Mouse (Mus musculus): ENCODE data around the gene Sema4f.

The Sema4f gene

DNA sequence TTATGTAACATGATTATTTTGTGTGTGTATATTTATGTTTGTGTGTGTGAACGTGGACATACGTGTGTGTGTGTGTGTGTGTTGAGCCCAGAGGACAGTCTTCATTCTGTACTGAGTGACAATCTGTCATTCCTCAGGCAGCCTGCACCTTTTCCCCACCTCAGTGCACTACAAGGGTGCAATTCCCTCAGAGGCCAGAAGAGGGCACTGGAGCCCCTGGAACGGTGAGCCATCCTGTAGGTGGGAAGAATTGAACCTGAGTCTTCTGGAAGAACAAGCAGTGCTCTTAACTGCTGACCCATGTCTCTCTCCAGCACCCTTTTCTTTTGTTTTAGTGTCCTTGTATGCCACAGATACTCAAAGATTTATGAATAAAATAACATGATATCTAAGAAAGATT is 23.7 kb downstream of the Sema4f start:
- DNase-seq (ENCODE audit: low read depth, low spot score) = no peak

DNA sequence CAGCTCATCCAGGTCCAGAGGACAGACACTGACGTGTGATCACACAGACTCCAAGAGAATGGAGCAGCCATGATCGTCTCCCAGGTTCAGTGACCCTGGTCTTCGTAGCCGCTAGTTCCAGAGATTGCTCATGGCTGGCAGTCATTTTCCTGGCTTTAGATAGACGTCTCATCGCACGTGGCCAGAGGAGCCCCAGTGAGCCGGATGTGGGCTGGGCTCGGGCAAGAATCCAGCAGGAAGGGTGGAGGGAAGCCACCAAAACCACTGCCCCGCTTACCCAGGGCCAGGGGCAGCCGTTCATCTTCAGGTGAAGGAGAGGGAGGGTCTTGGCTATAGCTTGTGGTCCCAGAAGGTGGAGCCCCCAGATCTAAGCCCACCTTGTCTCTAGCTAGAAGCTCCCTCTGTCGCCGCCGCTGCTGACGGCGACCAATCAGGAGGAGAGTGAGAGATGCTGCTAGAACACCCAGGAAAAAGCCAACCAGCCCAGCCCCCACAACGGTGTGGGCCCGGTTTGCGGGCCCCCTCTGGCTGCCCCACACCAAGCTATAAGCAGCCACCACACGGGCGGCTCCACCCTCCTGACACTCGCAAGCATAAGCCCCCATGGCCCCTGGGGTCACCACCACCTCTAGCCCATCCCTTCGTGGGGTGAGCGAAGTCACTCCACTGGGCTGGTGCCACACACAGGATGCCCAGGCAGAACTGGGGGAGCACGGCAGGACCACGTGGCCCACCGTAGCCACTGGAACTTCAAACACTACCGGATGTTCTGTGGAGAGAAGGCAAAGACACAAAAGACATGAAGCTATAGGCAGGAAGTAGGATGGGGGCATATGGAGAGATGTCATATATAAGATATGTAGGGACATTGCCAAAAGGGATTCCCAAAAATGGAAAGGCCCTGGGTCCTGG is 26.0 kb downstream of the Sema4f start:
- no peak for DNase-seq (ENCODE audit: low read depth, low spot score)

DNA sequence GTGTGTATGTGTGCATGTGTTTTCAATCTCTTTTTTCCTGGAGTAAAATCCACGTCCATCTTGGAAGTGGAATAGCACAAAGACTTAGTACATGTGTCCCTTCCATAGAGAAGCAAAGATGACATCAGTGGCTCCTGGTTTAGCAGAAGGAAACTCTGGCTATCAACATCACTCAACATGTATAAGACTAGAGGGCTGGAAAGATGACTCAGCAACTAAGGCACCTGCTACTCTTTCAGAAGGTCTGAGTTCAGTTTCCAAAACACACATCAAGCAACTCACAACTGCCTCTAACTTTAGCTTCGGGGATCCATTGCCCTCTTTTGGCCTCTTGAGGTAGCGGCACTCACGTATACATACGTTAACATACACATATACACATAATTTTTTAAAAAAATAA is 28.3 kb downstream of the Sema4f start:
- no peak for DNase-seq (ENCODE audit: low read depth, low spot score)

DNA sequence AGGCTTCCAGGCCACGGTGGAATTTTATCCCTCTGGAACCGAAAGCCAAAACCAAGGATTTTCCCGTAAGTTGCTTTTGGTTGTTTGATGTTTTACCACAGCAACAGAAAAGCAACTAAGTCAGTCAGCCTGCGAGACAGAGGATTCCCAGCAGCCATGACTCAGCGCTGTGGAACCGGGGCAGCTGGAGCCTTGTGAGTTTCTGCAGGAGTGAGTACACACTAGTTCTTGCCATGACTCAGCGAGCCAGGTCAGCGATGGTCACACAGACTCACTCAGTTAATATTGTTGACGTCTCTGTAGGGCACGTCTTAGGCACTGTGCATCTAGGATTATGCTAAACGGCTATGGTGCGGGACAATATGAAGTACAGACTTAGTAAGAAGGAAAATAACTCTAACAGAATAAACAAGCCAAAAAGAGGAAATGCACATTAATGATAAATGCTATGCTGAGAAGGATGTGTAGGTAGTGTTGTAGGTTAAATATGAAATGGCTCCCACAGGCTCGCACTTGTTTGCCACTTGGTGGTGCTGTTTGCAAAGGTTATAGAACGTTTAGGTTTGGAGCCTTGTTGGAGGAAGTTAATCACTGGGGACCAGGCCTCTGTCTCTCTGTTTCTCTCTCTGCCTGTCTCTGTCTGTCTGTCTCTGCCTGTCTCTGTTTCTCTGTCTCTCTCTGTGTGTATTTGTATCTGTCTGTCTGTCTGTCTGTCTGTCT is 30.3 kb downstream of the Sema4f start:
- peak; percentile 50 for DNase-seq (ENCODE audit: low read depth, low spot score)

DNA sequence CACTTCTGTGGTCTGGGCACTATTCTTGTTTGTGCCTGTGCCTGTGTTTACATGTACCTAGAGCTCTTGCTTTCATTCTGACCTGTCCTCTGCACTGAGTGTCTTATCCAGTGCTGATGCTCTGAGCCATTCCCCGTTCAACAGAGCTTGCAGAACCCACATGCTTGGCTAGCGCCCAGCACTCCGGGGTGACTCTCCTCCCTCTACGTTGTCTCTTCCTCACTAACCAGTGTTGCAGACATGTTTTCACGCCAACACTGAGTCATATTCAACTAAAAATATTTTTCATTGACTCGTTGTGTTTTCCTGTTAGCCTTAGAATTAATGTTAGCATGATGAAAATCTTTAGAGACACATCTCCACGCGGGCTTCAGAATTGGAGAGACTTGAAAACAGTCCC is 31.5 kb downstream of the Sema4f start:
- DNase-seq (ENCODE audit: low read depth, low spot score) = peak; percentile 44

DNA sequence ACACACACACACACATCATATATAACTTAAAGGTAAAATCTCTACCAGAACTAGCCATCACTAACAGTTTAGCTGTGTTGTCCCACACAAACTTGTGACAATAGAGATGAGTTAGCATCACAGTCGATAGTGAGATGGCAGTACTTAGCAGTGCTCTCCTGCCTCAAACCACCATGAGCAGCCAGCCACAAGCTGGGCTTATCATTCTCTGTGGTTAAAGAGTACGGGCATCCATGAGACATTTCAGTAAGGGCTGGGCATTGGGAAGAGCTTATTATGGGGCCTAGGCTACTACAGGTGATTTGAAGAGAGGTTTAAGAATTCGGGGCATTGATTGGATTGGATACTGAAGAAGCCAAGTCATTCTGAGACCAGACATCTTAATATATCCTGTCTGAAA is 32.6 kb downstream of the Sema4f start:
- no peak for DNase-seq (ENCODE audit: low read depth, low spot score)

DNA sequence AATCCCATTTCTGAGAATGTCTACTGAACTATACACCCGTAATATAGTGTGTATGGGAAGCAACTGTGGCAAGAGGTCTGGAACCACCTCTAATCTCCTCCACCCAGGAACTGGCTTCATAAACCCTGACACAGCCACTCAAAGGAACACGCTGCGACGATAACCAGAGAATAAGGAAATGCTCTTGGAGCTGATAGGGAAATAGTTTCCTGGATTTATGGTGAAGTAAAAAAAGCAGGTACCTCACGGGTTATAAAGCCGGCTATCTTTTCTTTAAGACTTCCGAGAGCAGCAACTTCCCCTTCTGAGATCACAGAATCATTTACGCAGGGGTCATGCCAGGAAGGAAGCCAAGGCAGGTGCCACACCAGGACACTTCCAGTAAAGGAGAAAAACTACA is 37.0 kb downstream of the Sema4f start:
- no peak for DNase-seq (ENCODE audit: low read depth, low spot score)

DNA sequence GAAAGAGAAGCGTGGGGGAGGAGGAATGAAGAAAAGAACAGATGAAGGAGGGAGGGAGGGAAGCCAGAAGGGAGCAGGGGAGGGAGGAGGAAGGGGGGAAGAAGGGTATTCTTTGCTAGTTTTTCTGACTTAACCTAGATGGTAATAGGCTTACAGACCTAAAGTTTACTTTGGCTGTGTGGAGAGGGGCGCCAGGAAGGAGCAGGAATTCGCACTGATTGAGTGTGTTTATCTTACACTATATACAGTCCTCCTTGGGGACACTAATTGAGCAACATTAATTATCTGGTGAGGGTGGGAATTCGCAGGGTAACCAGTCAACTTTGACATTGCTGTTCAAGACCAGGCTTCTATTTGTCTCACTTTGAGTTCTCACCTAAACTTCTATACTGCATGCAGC is 40.8 kb downstream of the Sema4f start:
- no peak for DNase-seq (ENCODE audit: low read depth, low spot score)

DNA sequence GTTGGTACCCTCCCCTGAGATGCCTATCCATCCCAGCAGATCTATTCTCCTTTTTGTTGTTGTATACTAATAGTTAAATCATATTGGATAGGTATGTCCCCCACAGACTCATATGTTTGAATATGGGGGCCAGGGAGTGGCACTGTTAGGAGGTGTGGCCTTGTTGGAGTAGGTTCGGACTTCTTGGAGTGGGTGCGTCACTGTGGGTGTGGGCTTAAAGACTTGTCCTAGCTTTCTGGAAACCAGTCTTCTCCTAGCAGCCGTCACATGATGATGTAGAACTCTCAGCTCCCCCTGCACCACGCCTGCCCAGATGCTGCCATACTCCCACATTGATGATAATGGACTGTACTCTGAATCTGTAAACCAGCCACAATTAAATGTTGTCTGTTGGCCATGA is 41.3 kb downstream of the Sema4f start:
- DNase-seq (ENCODE audit: low read depth, low spot score) = no peak

DNA sequence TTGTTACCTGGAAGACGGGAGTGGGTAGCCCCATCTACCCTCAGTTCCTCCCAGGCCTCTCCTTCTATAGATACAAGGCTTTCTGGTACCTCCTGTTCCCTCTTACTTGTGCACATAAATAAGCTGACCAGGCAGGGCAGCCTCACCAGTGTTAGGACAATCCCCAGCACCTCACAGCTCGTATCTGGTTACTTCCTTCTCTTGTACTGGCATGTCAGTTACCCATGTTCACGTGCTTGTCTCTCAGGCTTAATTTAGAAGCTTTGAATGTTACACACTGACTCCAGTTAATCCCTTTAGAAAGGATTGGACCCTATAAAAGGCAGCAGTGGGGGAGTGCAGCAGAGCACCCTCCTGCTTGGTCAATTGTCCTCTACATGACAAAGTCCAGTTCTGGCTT is 42.3 kb downstream of the Sema4f start:
- no peak for DNase-seq (ENCODE audit: low read depth, low spot score)

DNA sequence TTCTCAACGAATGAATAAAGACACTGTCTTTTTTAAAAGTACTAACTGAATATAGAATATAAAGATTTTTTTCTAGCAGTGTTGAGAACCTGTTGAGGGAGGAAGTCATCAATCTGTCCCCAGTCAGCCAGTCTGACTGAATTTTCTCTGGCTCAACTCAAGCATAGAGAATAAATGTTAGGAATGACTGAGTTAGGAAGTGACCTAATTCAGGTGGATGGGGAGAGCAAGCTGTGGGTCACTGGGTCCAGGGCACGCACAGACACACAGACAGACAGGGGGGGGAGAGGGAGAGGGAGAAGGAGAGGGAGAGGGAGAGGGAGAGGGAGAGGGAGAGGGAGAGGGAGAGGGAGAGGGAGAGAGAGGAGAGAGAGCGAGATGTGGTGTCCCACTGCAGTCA is 46.2 kb downstream of the Sema4f start:
- no peak for DNase-seq (ENCODE audit: low read depth, low spot score)

DNA sequence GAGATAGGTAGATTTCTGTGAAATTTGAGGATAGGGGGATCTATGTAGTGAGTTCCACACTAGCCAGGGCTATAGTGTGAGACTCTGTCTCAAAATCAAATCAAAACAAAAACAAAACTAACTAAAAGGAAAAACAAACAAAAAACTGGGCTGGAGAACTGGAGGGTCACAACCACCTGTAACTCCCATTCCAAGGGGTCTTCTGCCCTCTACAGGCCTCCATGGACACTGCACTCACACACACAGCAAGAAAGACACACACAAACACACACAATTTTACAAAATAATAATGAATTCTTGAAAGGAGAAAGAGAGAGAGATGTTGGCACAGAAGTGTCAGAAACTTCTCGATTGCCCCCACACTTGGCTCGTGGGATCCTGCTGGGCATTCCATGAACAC is 47.0 kb downstream of the Sema4f start:
- no peak for DNase-seq (ENCODE audit: low read depth, low spot score)

DNA sequence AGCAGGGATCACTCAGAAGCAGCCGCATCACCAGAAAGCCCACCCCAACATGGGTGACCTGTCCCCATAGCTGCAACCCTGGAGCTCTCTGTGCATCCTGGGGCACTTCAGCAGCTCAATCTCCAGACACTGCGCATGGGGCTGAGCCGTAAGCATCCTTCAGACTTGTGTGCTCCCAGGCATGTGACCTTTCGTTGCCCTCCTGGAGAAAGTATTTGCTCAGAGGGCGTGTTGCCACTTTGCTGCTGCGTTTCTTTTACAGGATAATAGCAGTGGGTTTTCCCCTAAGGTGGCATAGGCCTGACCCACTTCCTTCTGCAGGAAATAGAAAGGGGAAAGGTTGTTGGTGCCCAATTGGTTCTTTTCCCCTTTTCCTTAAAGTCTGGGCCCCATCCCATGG is 48.1 kb downstream of the Sema4f start:
- no peak for DNase-seq (ENCODE audit: low read depth, low spot score)

DNA sequence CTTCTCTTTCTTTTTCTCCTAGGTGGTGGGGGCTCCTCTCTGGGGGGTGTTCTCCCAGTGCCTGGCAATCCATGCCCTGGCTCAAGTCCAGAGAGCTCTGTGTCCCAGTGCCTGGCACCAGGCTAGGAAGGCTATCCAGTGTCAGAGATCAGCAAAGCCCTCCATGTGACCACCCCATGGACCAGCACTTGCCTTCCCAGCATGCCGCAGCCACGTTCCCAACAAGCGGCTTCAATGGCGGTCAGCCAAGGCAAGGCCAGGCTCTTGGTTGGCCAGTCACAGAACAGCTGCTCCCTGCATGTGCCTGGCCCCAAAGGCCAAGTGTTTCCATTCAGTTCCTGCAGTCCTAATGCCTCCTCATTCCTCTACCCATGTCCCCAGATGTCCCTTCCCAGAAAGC is 53.2 kb downstream of the Sema4f start:
- peak; percentile 98 for DNase-seq (ENCODE audit: low read depth, low spot score)

DNA sequence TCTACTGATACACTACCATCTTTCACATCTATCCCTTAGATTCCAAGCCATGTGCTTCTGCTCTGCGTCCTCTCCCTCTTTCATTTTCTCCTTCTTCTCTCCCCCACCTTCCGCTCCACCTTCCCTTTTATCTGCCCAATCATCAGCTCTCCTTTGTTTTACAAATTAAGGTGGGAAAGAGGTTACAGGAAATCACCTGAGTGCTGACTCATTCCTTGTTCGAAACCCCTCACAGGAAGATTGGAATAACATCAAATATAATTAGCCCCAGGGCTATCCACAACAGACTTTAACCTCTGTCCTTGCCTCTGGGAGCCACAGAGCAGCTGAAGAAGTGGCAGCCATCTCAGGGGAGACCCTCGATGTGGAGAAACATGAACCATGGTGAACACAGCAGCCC is 53.7 kb downstream of the Sema4f start:
- DNase-seq (ENCODE audit: low read depth, low spot score) = no peak

DNA sequence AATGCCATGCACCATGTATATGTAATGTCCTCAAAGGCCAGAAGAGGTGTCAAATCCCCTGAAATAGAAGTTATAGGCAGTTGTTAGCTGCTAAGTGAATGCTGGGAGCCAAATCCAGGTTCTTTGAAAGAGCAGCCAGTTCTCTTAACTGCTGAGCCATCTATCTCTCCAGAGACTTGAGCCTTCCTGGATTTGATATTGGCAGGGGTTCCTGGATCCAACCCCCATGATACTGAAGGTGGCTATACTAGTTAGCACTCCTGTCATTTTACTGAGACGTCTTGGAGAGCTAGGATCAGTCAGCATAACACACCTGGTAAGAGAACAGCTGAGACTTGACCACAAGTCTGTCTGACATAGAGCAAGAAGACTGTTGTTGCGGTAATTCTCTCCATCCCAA is 54.1 kb downstream of the Sema4f start:
- peak; percentile 91 for DNase-seq (ENCODE audit: low read depth, low spot score)

DNA sequence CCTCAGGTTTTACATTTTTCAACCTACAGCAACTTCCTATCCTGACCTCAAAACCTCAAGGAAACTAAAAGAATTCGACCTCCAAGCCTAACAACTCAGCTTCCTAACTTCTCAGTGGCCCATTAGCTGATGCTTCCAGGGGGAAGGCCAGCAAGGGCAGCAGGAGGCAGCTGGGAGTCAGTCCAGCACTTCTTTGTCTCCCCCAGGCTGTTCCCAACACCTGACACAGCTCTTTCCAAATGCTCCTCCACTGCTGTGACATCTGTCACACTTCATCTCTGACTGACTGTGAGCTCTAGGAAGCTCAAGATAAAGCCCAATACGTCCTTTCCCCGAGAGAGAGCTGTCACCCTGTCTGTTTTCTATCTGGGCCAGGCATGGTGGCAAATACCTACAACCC is 55.0 kb downstream of the Sema4f start:
- DNase-seq (ENCODE audit: low read depth, low spot score) = no peak

DNA sequence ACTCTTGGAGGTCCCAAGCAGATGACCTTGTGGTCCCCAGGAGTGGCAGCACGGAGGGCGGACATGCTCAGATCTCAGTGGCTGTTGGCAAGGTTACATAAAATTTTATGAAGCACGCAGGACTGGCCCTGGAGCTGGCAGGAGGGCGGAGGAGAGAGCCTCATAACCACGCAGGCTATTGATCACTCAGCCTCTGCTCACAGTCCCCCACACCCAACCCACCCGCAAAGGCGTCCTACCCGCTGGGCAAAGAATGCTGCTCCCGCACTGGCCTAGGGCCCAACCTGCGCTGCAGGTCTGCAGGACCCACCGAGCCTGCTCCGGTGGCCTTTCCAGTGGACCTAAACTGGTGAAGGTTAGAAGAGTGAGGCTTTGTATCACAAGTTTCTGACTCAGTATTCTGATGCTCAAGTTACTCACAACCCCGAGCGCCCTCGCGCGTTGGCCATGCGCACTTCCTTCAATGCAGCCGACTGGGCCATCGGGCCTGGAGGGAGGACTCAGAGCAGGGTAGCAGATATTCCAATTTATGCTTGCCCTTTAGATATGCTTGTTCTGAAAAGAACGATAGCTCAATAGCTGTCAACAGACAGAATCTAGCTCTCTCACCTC is 58.0 kb downstream of the Sema4f start:
- DNase-seq (ENCODE audit: low read depth, low spot score) = peak; percentile 73

DNA sequence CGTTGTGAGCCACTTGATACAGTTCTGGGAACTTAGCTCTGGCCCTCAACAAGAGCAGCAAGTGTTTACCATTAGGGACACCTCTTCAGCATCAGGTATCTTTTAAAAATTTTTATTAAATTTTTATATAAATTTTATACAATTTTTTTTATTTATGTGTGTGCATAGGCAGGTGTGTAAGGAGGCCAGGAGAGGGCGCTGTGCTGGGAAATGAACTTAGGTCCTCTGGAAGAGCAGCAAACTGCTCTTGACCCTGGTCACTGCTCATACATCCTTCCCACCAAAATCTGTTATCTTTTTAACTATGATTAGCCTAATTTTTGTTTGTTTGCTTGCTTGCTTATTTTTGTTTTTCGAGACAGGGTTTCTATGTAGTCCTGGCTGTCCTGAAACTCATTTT is 58.8 kb downstream of the Sema4f start:
- no peak for DNase-seq (ENCODE audit: low read depth, low spot score)

DNA sequence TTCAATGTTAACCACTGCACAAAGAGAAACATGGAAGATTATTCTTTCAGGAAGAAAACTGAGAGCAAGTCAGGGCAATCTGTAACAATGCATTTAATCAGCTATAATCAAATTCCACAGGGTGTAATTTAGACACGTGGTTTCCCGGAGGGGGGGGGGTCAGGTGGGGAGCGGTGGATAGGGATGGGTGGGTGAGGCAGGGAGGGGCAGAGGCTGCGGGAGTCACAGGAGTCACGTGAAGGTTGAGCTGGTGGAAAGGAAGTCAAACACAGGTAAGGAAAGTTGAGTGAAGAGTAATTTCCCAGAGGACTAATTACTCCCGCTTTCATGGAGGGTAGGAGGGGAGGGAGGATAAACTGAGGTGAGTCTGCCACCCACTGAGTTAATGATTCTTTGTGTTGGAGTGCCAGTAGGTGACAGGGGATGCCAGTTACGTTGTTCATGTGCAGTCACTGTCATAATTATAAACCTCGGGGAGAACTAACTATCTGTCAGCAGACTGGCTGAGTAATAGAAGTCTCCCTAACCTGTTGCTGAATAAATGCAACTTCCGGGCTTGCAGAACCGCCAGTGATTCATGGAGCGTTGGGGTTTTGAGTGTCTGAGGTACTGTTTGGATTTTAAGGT is 60.0 kb downstream of the Sema4f start:
- no peak for DNase-seq (ENCODE audit: low read depth, low spot score)

DNA sequence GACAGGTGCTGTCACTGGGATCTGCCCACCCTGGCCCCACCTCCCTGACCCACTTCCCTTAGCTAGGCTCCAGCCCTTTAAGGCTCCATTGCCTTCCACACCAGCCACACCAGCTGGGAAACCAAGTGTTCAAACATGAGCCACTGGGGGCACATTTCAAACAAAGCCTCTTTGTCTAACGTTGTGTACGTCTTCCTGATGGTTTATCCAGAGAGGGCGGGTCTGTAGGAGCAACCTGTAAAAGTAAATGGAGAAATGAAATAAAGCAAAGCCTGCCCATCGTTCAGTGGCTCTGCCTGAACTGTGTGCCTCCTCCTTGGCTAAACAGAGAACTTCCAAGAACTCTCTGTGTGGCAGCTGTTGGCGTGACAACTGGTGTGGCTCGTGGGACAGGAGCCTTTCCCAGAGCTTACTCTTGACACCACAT is 64.0 kb downstream of the Sema4f start:
- DNase-seq (ENCODE audit: low read depth, low spot score) = no peak

DNA sequence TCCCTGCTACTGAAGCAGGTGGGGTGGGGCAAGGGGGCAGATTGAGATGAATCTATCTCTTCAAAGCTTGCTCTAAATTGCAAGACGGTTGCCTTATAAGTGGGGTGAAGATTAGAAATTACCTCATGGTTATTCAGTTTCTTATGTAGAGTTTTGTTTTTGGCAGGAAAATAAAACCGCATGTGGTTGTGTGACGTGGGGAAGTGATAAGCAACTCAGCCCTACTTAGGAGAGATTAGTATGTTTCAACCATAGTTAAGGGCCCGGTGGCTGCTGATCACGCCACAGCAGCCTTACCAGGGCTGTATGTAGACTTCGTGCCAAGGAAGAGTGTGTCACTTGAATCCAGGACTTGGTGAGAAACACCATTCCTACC is 67.2 kb downstream of the Sema4f start:
- no peak for DNase-seq (ENCODE audit: low read depth, low spot score)

All from skeletal muscle tissue, adult 2 months (tissue).